In genomic region chr16:4077384-4078061, GRCm38 (mm10) we compare ENCODE assay signal across 8 mouse cellular contexts. TPM values are rescaled to one million over a fixed set of nuclear protein-coding genes. Genes with fewer than 3 reads are reported as not detected.
A peak's percentile ranks its signal among the peaks of the same experiment; 100 is the strongest.
DNase-seq lines count a peak whose midpoint lies in the region; ATAC-seq and TF ChIP-seq lines count a peak whose summit lies in the region.

Trap1 (minus strand) TSS chr16:4077827.

- H3K27ac ChIP-seq in forebrain, embryonic 15.5 days (replicated peaks), result peak within 1 kb of the TSS; percentile 87

- no peaks in the 10 kb centered on the region for H3K27me3 ChIP-seq in forebrain, embryonic 15.5 days

- peak within 1 kb of the TSS; percentile 89 for H3K9ac ChIP-seq in forebrain, embryonic 15.5 days (replicated peaks)

- H3K4me3 ChIP-seq in forebrain, embryonic 15.5 days, result peak within 1 kb of the TSS; percentile 95
- peak within 1 kb of the TSS; percentile 93 for H3K4me3 ChIP-seq in lung, adult 2 months (replicated peaks; ENCODE audit: extremely low read depth, low read depth, low read length)

- TF ChIP-seq POLR2A in lung, adult 2 months (IDR thresholded peaks at IDR 0.05; ENCODE audit: borderline replicate concordance, extremely low read depth, low read depth, low read length), result peak; percentile 69; the same call in 1 of the 2 replicates

- H3K36me3 ChIP-seq in forebrain, embryonic 15.5 days, result peaks cover 10% of the 10 kb centered on the region; the same call in 1 of the 2 replicates

- H3K4me1 ChIP-seq in forebrain, embryonic 15.5 days, result peaks cover 20% of the 10 kb centered on the region
- H3K4me1 ChIP-seq in lung, adult 2 months (ENCODE audit: control insufficient read depth, insufficient read depth, low read length), result no peaks in the 10 kb centered on the region

- under 1% methylated on average over 58 of the region's 58 CpGs for WGBS in forebrain, embryonic 15.5 days
- WGBS in lung, adult 2 months, result under 1% methylated on average over 58 of the region's 58 CpGs

- TF ChIP-seq CTCF in lung, adult 2 months (IDR thresholded peaks at IDR 0.05; ENCODE audit: insufficient read depth, low read length), result no peak

- peak; percentile 95 for DNase-seq in ES-CJ7 (ENCODE audit: low read depth, low spot score)
- DNase-seq in cerebellum, adult 11 months, result peak; percentile 90
- DNase-seq in heart, postnatal 25 days (ENCODE audit: low spot score), result peak; percentile 85
- peak; percentile 91 to 98 for DNase-seq in layer of hippocampus, adult 18-20 months (ENCODE audit: low spot score in 2 of 2)
- peak; percentile 96 for DNase-seq in lung, adult 2 months
- peak; percentile 89 to 91 for DNase-seq in thymus, adult 18-20 months

- intact Hi-C loops in heart, postnatal 25 days (cut with DNase I), result loop anchor here (2.0 to 5.0 kb wide), 2 partner anchors 135 to 195 kb away; partner anchors contain the start of gene Crebbp

- peak within 1 kb of the TSS; percentile 76 for H3K4me2 ChIP-seq in forebrain, embryonic 15.5 days (replicated peaks)

- peak; percentile 98 for ATAC-seq in forebrain, embryonic 15.5 days (replicated peaks)
- peak; percentile 93 for ATAC-seq in neutrophil, adult 5-6 weeks (ENCODE audit: extremely low read depth, insufficient number of reproducible peaks, low FRiP score, poor library complexity, severe bottlenecking)

- no peaks in the 10 kb centered on the region for H3K9me3 ChIP-seq in forebrain, embryonic 15.5 days

RNA-seq across cellular contexts. Expression of gene Trap1, which starts in this region (rescaled TPM):
- polyA plus RNA-seq in forebrain, embryonic 15.5 days (2015; fragmentation: Nextera tagmentation; extraction: Ambion mirVana), result 51.5 and 52.9 TPM in 2 replicates
- total RNA-seq in heart, postnatal 25 days (2021), result 100 to 1,000 TPM; 144 to 148 TPM
- total RNA-seq in layer of hippocampus, adult 18-20 months (2021), result 10 to 100 TPM; 67.5 to 74.0 TPM
- 47.8 and 54.6 TPM in 2 replicates for polyA plus RNA-seq in lung, adult 2 months (2012; rRNA removed)
- total RNA-seq in neutrophil, adult 5-6 weeks (2017), result 43.1 and 47.7 TPM in 2 replicates

Comparison
In these comparisons a context has a peak if more than half of its experiments do, and no peak if none do; other contexts are left out.
1. Peak in every context shown above with its lines: DNase-seq, ATAC-seq, H3K4me3 ChIP-seq and H3K27ac ChIP-seq.